In the genomic region with DNA sequence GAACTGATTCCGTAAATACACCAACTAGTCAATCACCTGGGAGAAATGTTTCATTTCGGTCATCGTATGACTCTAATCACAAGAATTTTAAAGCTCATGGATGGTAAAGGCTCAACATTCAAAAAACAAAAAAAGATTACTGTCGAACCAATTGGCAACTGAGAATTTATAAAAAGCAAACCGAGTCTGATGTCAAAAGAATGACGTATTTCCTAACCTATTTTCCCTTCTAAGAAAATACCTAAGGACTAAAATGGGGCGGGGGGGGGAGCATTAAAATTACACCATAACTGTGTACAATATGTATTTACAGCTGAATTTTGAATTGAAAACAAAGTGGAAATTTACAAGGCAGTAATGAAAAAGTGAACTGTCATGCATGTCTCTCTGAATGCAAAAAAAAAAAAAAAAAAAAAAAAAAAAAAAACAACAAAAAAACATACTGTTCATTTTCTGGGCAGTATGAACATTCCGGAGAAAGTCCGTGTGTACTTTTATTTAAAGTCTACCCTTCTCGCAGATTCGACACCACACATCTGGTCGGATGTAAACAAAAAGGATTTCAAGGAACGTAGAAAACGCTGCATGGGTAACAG, we compare ENCODE assay signal across 8 mouse cellular contexts. TPM values are rescaled to one million over a fixed set of nuclear protein-coding genes. Genes with fewer than 3 reads are reported as not detected.
DNase-seq lines count a peak whose midpoint lies in the region; ATAC-seq and TF ChIP-seq lines count a peak whose summit lies in the region.

No protein-coding gene starts in this region.

- no peaks in the 10 kb centered on the region for H3K27me3 ChIP-seq in kidney, embryonic 16.5 days (ENCODE audit: insufficient read depth, low read length)
- H3K27me3 ChIP-seq in hindbrain, embryonic 15.5 days: no peaks in the 10 kb centered on the region
- H3K27me3 ChIP-seq in midbrain, embryonic 16.5 days (ENCODE audit: control insufficient read depth, insufficient read depth, low read depth, low read length): no peaks in the 10 kb centered on the region

- intact Hi-C loops in left cerebral cortex, postnatal 36 days (cut with DNase I): loop anchor here (1.0 to 5.0 kb wide), 3 partner anchors 16 to 47 kb away; a partner anchor contains a TSS

- H3K4me1 ChIP-seq in kidney, embryonic 16.5 days (ENCODE audit: insufficient read depth, low read length): peaks cover 8% of the 10 kb centered on the region
- peaks cover 20% of the 10 kb centered on the region for H3K4me1 ChIP-seq in bone marrow macrophage, adult 2 months (ENCODE audit: control insufficient read depth, insufficient read depth, low read length)
- peaks cover 20% of the 10 kb centered on the region for H3K4me1 ChIP-seq in hindbrain, embryonic 15.5 days (replicated peaks)
- peaks cover 17% of the 10 kb centered on the region for H3K4me1 ChIP-seq in midbrain, embryonic 16.5 days (ENCODE audit: control insufficient read depth, insufficient read depth, low read length)

- peak overlapping the region; percentile 97 for H3K27ac ChIP-seq in kidney, embryonic 16.5 days (ENCODE audit: low read length)
- peak overlapping the region; percentile 98 for H3K27ac ChIP-seq in bone marrow macrophage, adult 2 months (ENCODE audit: insufficient read depth, low read depth, low read length)
- peak overlapping the region; percentile 89 for H3K27ac ChIP-seq in hindbrain, embryonic 15.5 days (replicated peaks)
- peak overlapping the region; percentile 93 for H3K27ac ChIP-seq in midbrain, embryonic 16.5 days (ENCODE audit: low read length)

- WGBS in kidney, embryonic 16.5 days: 22% methylated on average over 14 of the region's 14 CpGs
- WGBS in hindbrain, embryonic 15.5 days: 23% methylated on average over 14 of the region's 14 CpGs
- 24% methylated on average over 14 of the region's 14 CpGs for WGBS in midbrain, embryonic 16.5 days

- no peak for ATAC-seq in kidney, embryonic 16.5 days (ENCODE audit: low FRiP score, low TSS enrichment)
- no peak for ATAC-seq in hindbrain, embryonic 15.5 days (ENCODE audit: low FRiP score, low read depth)
- ATAC-seq in midbrain, embryonic 16.5 days: no peak

- no peak for TF ChIP-seq CTCF in bone marrow macrophage, adult 2 months (IDR thresholded peaks at IDR 0.05; ENCODE audit: low read depth, low read length)

- no peaks in the 10 kb centered on the region for H3K9me3 ChIP-seq in kidney, embryonic 16.5 days (ENCODE audit: low read length)
- H3K9me3 ChIP-seq in hindbrain, embryonic 15.5 days: no peaks in the 10 kb centered on the region
- no peaks in the 10 kb centered on the region for H3K9me3 ChIP-seq in midbrain, embryonic 16.5 days (replicated peaks; ENCODE audit: control insufficient read depth, low read length, poor library complexity, severe bottlenecking)

- no peak for TF ChIP-seq POLR2A in bone marrow macrophage, adult 2 months (IDR thresholded peaks at IDR 0.05; ENCODE audit: borderline replicate concordance, low read depth, low read length)

- DNase-seq in kidney, postnatal 4 days: no peak
- no peak for DNase-seq in urinary bladder, postnatal 4 days (ENCODE audit: low spot score in 2 of 2)
- no peak for DNase-seq in ovary, postnatal 10 days (ENCODE audit: low spot score)
- DNase-seq in left cerebral cortex, postnatal 36 days (ENCODE audit: low spot score in 2 of 2): no peak

- peak overlapping the region; percentile 51 for H3K4me2 ChIP-seq in kidney, embryonic 16.5 days (replicated peaks; ENCODE audit: low read depth, low read length)
- peak overlapping the region; percentile 87 for H3K4me2 ChIP-seq in hindbrain, embryonic 15.5 days
- peak overlapping the region; percentile 48 for H3K4me2 ChIP-seq in midbrain, embryonic 16.5 days (ENCODE audit: low read length)

- peaks cover 20% of the 10 kb centered on the region for H3K36me3 ChIP-seq in kidney, embryonic 16.5 days (ENCODE audit: insufficient read depth, low read length)
- H3K36me3 ChIP-seq in hindbrain, embryonic 15.5 days: peaks cover 15% of the 10 kb centered on the region
- H3K36me3 ChIP-seq in midbrain, embryonic 16.5 days (ENCODE audit: control insufficient read depth, insufficient read depth, low read length): peaks cover 10% of the 10 kb centered on the region

- peak overlapping the region; percentile 88 for H3K9ac ChIP-seq in kidney, embryonic 16.5 days (replicated peaks; ENCODE audit: low read length)
- peak overlapping the region; percentile 68 for H3K9ac ChIP-seq in hindbrain, embryonic 15.5 days
- H3K9ac ChIP-seq in midbrain, embryonic 16.5 days (ENCODE audit: low read depth, low read length): peak overlapping the region; percentile 92

- H3K4me3 ChIP-seq in kidney, embryonic 16.5 days (ENCODE audit: low read length): peak overlapping the region; percentile 85
- peak overlapping the region; percentile 90 for H3K4me3 ChIP-seq in bone marrow macrophage, adult 2 months (ENCODE audit: insufficient read depth, low read length)
- H3K4me3 ChIP-seq in hindbrain, embryonic 15.5 days: peak overlapping the region; percentile 62
- peak overlapping the region; percentile 85 for H3K4me3 ChIP-seq in midbrain, embryonic 16.5 days (ENCODE audit: low read depth, low read length)

RNA-seq across cellular contexts. Expression of a gene that starts 0.6 kb away (rescaled TPM):
- polyA plus RNA-seq in kidney, embryonic 16.5 days (2015; fragmentation: Nextera tagmentation; extraction: Ambion mirVana): 42.8 and 42.9 TPM in 2 replicates
- polyA plus RNA-seq in bone marrow macrophage, adult 2 months (2012; ENCODE audit: insufficient read depth, insufficient read length, missing spikeins): 73.6 and 85.0 TPM in 2 replicates
- polyA plus RNA-seq in hindbrain, embryonic 15.5 days (2015; fragmentation: Nextera tagmentation; extraction: Ambion mirVana): 38.3 and 40.5 TPM in 2 replicates
- polyA plus RNA-seq in midbrain, embryonic 16.5 days (2015; fragmentation: Nextera tagmentation; extraction: Ambion mirVana): 44.2 and 45.3 TPM in 2 replicates
- 10 to 100 TPM; 43.8 to 46.8 TPM for total RNA-seq in left cerebral cortex, postnatal 36 days (2021)

RNA-seq across cellular contexts. Expression of a gene that starts 15.6 kb away (rescaled TPM):
- 10.5 and 12.4 TPM in 2 replicates for polyA plus RNA-seq in kidney, embryonic 16.5 days (2015; fragmentation: Nextera tagmentation; extraction: Ambion mirVana)
- polyA plus RNA-seq in bone marrow macrophage, adult 2 months (2012; ENCODE audit: insufficient read depth, insufficient read length, missing spikeins): 18.1 and 20.1 TPM in 2 replicates
- 9.8 TPM in 2 replicates for polyA plus RNA-seq in hindbrain, embryonic 15.5 days (2015; fragmentation: Nextera tagmentation; extraction: Ambion mirVana)
- 7.5 and 9.5 TPM in 2 replicates for polyA plus RNA-seq in midbrain, embryonic 16.5 days (2015; fragmentation: Nextera tagmentation; extraction: Ambion mirVana)
- 1 to 10 TPM; 6.9 to 7.5 TPM for total RNA-seq in left cerebral cortex, postnatal 36 days (2021)

RNA-seq across cellular contexts. Expression of a gene that starts 31.2 kb away (rescaled TPM):
- 347 and 363 TPM in 2 replicates for polyA plus RNA-seq in kidney, embryonic 16.5 days (2015; fragmentation: Nextera tagmentation; extraction: Ambion mirVana)
- polyA plus RNA-seq in bone marrow macrophage, adult 2 months (2012; ENCODE audit: insufficient read depth, insufficient read length, missing spikeins): 109 and 112 TPM in 2 replicates
- 360 and 362 TPM in 2 replicates for polyA plus RNA-seq in hindbrain, embryonic 15.5 days (2015; fragmentation: Nextera tagmentation; extraction: Ambion mirVana)
- polyA plus RNA-seq in midbrain, embryonic 16.5 days (2015; fragmentation: Nextera tagmentation; extraction: Ambion mirVana): 385 and 432 TPM in 2 replicates
- 100 to 1,000 TPM; 327 to 348 TPM for total RNA-seq in left cerebral cortex, postnatal 36 days (2021)
